Mouse (Mus musculus): ENCODE data around the gene 1700129C05Rik. TPM values are rescaled to one million over a fixed set of nuclear protein-coding genes. Genes with fewer than 3 reads are reported as not detected.

The 1700129C05Rik gene
- not detected in 2 replicates for polyA plus RNA-seq (2014; fragmentation: Nextera tagmentation; extraction: Ambion mirVana)

- H3K9me3 ChIP-seq (replicated peaks; ENCODE audit: control insufficient read depth, low read length), result no peaks in the 10 kb centered on the region
- 96% methylated on average over 4 of the region's 4 CpGs for WGBS
These were observed at the start of gene 1700129C05Rik for GRCm38 (mm10) chr14:59142793-59143192. Gene 1700129C05Rik (minus strand): TSS chr14:59142893.

GRCm38 (mm10) chr14:59186121-59186520 is 43.4 kb upstream of the 1700129C05Rik start:
- H3K36me3 ChIP-seq (ENCODE audit: control insufficient read depth, insufficient read depth, low read length), result no peaks in the 10 kb centered on the region
- no peak overlapping the region for H3K4me2 ChIP-seq (ENCODE audit: low read length)
- no peaks in the 10 kb centered on the region for H3K27me3 ChIP-seq (replicated peaks; ENCODE audit: control insufficient read depth, insufficient read depth, low read length)
- no peak overlapping the region for H3K4me3 ChIP-seq (ENCODE audit: low read depth, low read length)
- no peaks in the 10 kb centered on the region for H3K4me1 ChIP-seq (ENCODE audit: control insufficient read depth, insufficient read depth, low read length)
- WGBS, result 87% methylated on average over 2 of the region's 2 CpGs
- H3K9ac ChIP-seq (ENCODE audit: low read length), result no peak overlapping the region
- DNase-seq (ENCODE audit: low spot score) (no peak), ATAC-seq (no peak)
- H3K27ac ChIP-seq (ENCODE audit: low read depth, low read length), result no peak overlapping the region
- no peaks in the 10 kb centered on the region for H3K9me3 ChIP-seq (replicated peaks; ENCODE audit: control insufficient read depth, low read length)

More at GRCm38 (mm10) chr14:59142793-59143192, at the start of gene 1700129C05Rik:
- DNase-seq (ENCODE audit: low spot score) (no peak), ATAC-seq (no peak)
- H3K27me3 ChIP-seq (replicated peaks; ENCODE audit: control insufficient read depth, insufficient read depth, low read length), result no peaks in the 10 kb centered on the region
- H3K36me3 ChIP-seq (ENCODE audit: control insufficient read depth, insufficient read depth, low read length), result no peaks in the 10 kb centered on the region
- H3K9ac ChIP-seq (ENCODE audit: low read length), result no peak within 1 kb of the TSS
- H3K4me2 ChIP-seq (ENCODE audit: low read length), result no peak within 1 kb of the TSS
- H3K27ac ChIP-seq (ENCODE audit: low read depth, low read length), result no peak within 1 kb of the TSS
- H3K4me1 ChIP-seq (ENCODE audit: control insufficient read depth, insufficient read depth, low read length), result no peaks in the 10 kb centered on the region
- no peak within 1 kb of the TSS for H3K4me3 ChIP-seq (ENCODE audit: low read depth, low read length)

GRCm38 (mm10) chr14:59185514-59185913 is 42.8 kb upstream of the 1700129C05Rik start:
- Histone ChIP-seq H3K9me3 (replicated peaks; ENCODE audit: control insufficient read depth, low read length) (no peaks in the 10 kb centered on the region), H3K4me3 (ENCODE audit: low read depth, low read length) (no peak overlapping the region), H3K4me1 (ENCODE audit: control insufficient read depth, insufficient read depth, low read length) (no peaks in the 10 kb centered on the region), H3K9ac (ENCODE audit: low read length) (no peak overlapping the region), H3K4me2 (ENCODE audit: low read length) (no peak overlapping the region), H3K36me3 (ENCODE audit: control insufficient read depth, insufficient read depth, low read length) (no peaks in the 10 kb centered on the region), H3K27ac (ENCODE audit: low read depth, low read length) (no peak overlapping the region), H3K27me3 (replicated peaks; ENCODE audit: control insufficient read depth, insufficient read depth, low read length) (no peaks in the 10 kb centered on the region)
- DNase-seq (ENCODE audit: low spot score), result no peak
- ATAC-seq, result no peak

- Histone ChIP-seq H3K9ac (ENCODE audit: low read length) (no peak overlapping the region), H3K9me3 (replicated peaks; ENCODE audit: control insufficient read depth, low read length) (no peaks in the 10 kb centered on the region), H3K4me3 (ENCODE audit: low read depth, low read length) (no peak overlapping the region), H3K36me3 (ENCODE audit: control insufficient read depth, insufficient read depth, low read length) (no peaks in the 10 kb centered on the region), H3K27ac (ENCODE audit: low read depth, low read length) (no peak overlapping the region), H3K27me3 (replicated peaks; ENCODE audit: control insufficient read depth, insufficient read depth, low read length) (no peaks in the 10 kb centered on the region), H3K4me2 (ENCODE audit: low read length) (no peak overlapping the region), H3K4me1 (ENCODE audit: control insufficient read depth, insufficient read depth, low read length) (no peaks in the 10 kb centered on the region)
- 80% methylated on average over 2 of the region's 2 CpGs for WGBS
- no peak for DNase-seq (ENCODE audit: low spot score)
- no peak for ATAC-seq
These were observed 40.0 kb upstream of the 1700129C05Rik start for GRCm38 (mm10) chr14:59182732-59183131.

GRCm38 (mm10) chr14:59178649-59179048 is 36.0 kb upstream of the 1700129C05Rik start, which contains the start of gene Gm5142:
Gene Gm5142 (minus strand): TSS chr14:59178749.
- no peak within 1 kb of the TSS for H3K4me3 ChIP-seq (ENCODE audit: low read depth, low read length)
- no peak within 1 kb of the TSS for H3K9ac ChIP-seq (ENCODE audit: low read length)
- no peaks in the 10 kb centered on the region for H3K36me3 ChIP-seq (ENCODE audit: control insufficient read depth, insufficient read depth, low read length)
- H3K4me2 ChIP-seq (ENCODE audit: low read length), result no peak within 1 kb of the TSS
- H3K27ac ChIP-seq (ENCODE audit: low read depth, low read length), result no peak within 1 kb of the TSS
- no peaks in the 10 kb centered on the region for H3K9me3 ChIP-seq (replicated peaks; ENCODE audit: control insufficient read depth, low read length)
- ATAC-seq (no peak), DNase-seq (ENCODE audit: low spot score) (no peak)
- no peaks in the 10 kb centered on the region for H3K27me3 ChIP-seq (replicated peaks; ENCODE audit: control insufficient read depth, insufficient read depth, low read length)
- no peaks in the 10 kb centered on the region for H3K4me1 ChIP-seq (ENCODE audit: control insufficient read depth, insufficient read depth, low read length)
- 92% methylated on average over 3 of the region's 3 CpGs for WGBS

- 82% methylated on average over 3 of the region's 3 CpGs for WGBS
- Histone ChIP-seq H3K27me3 (replicated peaks; ENCODE audit: control insufficient read depth, insufficient read depth, low read length) (no peaks in the 10 kb centered on the region), H3K4me3 (ENCODE audit: low read depth, low read length) (no peak overlapping the region)
These were observed 14.5 kb upstream of the 1700129C05Rik start for GRCm38 (mm10) chr14:59157016-59157698.

GRCm38 (mm10) chr14:59155589-59155988 is 12.9 kb upstream of the 1700129C05Rik start:
- DNase-seq (ENCODE audit: low spot score), result peak; percentile 45
- no peaks in the 10 kb centered on the region for H3K4me1 ChIP-seq (ENCODE audit: control insufficient read depth, insufficient read depth, low read length)
- H3K9me3 ChIP-seq (replicated peaks; ENCODE audit: control insufficient read depth, low read length), result no peaks in the 10 kb centered on the region
- H3K4me3 ChIP-seq (ENCODE audit: low read depth, low read length), result no peak overlapping the region
- no peak overlapping the region for H3K9ac ChIP-seq (ENCODE audit: low read length)
- H3K27me3 ChIP-seq (replicated peaks; ENCODE audit: control insufficient read depth, insufficient read depth, low read length), result no peaks in the 10 kb centered on the region
- H3K4me2 ChIP-seq (ENCODE audit: low read length), result no peak overlapping the region
- 88% methylated on average over 2 of the region's 2 CpGs for WGBS
- H3K36me3 ChIP-seq (ENCODE audit: control insufficient read depth, insufficient read depth, low read length), result no peaks in the 10 kb centered on the region
- H3K27ac ChIP-seq (ENCODE audit: low read depth, low read length), result no peak overlapping the region
- no peak for ATAC-seq

More at GRCm38 (mm10) chr14:59157016-59157698, 14.5 kb upstream of the 1700129C05Rik start:
- Histone ChIP-seq H3K4me2 (ENCODE audit: low read length) (no peak overlapping the region), H3K4me1 (ENCODE audit: control insufficient read depth, insufficient read depth, low read length) (no peaks in the 10 kb centered on the region), H3K9me3 (replicated peaks; ENCODE audit: control insufficient read depth, low read length) (no peaks in the 10 kb centered on the region), H3K27ac (ENCODE audit: low read depth, low read length) (no peak overlapping the region), H3K9ac (ENCODE audit: low read length) (no peak overlapping the region), H3K36me3 (ENCODE audit: control insufficient read depth, insufficient read depth, low read length) (no peaks in the 10 kb centered on the region)
- ATAC-seq (no peak), DNase-seq (ENCODE audit: low spot score) (no peak)

- no peak overlapping the region for H3K4me3 ChIP-seq (ENCODE audit: low read depth, low read length)
- 10% methylated on average over 2 of the region's 2 CpGs for WGBS
- H3K36me3 ChIP-seq (ENCODE audit: control insufficient read depth, insufficient read depth, low read length), result no peaks in the 10 kb centered on the region
- H3K4me2 ChIP-seq (ENCODE audit: low read length), result no peak overlapping the region
- no peak overlapping the region for H3K9ac ChIP-seq (ENCODE audit: low read length)
- DNase-seq (ENCODE audit: low spot score), result peak; percentile 72
- ATAC-seq, result no peak
- no peaks in the 10 kb centered on the region for H3K9me3 ChIP-seq (replicated peaks; ENCODE audit: control insufficient read depth, low read length)
- no peaks in the 10 kb centered on the region for H3K4me1 ChIP-seq (ENCODE audit: control insufficient read depth, insufficient read depth, low read length)
- H3K27me3 ChIP-seq (replicated peaks; ENCODE audit: control insufficient read depth, insufficient read depth, low read length), result no peaks in the 10 kb centered on the region
- no peak overlapping the region for H3K27ac ChIP-seq (ENCODE audit: low read depth, low read length)
These were observed 28.4 kb downstream of the 1700129C05Rik start for GRCm38 (mm10) chr14:59114281-59114680.

- H3K9me3 ChIP-seq (replicated peaks; ENCODE audit: control insufficient read depth, low read length), result no peaks in the 10 kb centered on the region
- ATAC-seq, result no peak
- H3K4me2 ChIP-seq (ENCODE audit: low read length), result no peak overlapping the region
- H3K27me3 ChIP-seq (replicated peaks; ENCODE audit: control insufficient read depth, insufficient read depth, low read length), result no peaks in the 10 kb centered on the region
- H3K4me3 ChIP-seq (ENCODE audit: low read depth, low read length), result no peak overlapping the region
- no peaks in the 10 kb centered on the region for H3K4me1 ChIP-seq (ENCODE audit: control insufficient read depth, insufficient read depth, low read length)
- H3K27ac ChIP-seq (ENCODE audit: low read depth, low read length), result no peak overlapping the region
- H3K36me3 ChIP-seq (ENCODE audit: control insufficient read depth, insufficient read depth, low read length), result no peaks in the 10 kb centered on the region
- DNase-seq (ENCODE audit: low spot score), result no peak
- 34% methylated on average over 10 of the region's 10 CpGs for whole genome bisulfite sequencing
- no peak overlapping the region for H3K9ac ChIP-seq (ENCODE audit: low read length)
These were observed 38.6 kb downstream of the 1700129C05Rik start for GRCm38 (mm10) chr14:59104006-59104605.

All from forebrain, embryonic 14.5 days (tissue).